Mouse (Mus musculus): ENCODE measurements around the gene Gm8922. TPM values are rescaled to one million over a fixed set of nuclear protein-coding genes. Genes with fewer than 3 reads are reported as not detected.
"Not testable (repeated sequence)": the region's sequence is repeated elsewhere in the genome, so short reads cannot be mapped to it uniquely, and the experiment has no call there.

Gm8922 gene
- polyA plus RNA-seq (2014; fragmentation: Nextera tagmentation; extraction: Ambion mirVana) = not detected in 2 replicates

DNA sequence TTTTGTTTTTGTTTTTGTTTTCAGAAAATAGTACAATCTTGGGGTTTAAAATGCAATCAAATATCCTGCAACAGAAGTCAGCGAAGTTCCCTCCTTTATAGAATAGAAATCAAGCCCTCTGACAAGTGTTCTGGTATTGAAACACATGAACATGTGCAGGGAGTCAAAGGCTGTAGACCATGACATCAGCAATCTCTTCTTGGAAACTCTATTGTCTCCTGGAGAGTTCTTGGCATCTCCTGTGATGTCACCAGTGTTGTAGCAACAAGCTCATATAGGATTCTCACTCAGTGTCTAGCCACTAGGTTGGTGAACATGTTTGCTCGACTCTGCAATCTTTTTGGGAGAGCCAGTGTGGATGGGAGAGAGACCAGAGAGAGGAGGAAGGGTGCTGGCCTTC lies at the start of gene Gm8922:
TSS of gene Gm8922 (plus strand) at position 301 of the 400 bp plus-strand sequence.
- H3K27ac ChIP-seq (replicated peaks; ENCODE audit: low read depth, low read length); H3K9ac ChIP-seq (ENCODE audit: low read depth, low read length); H3K4me1 ChIP-seq (ENCODE audit: control insufficient read depth, insufficient read depth, low read length); ATAC-seq (ENCODE audit: low read depth); H3K4me3 ChIP-seq (ENCODE audit: low read depth, low read length); H3K27me3 ChIP-seq (replicated peaks; ENCODE audit: control insufficient read depth, insufficient read depth, low read length); H3K36me3 ChIP-seq (ENCODE audit: control insufficient read depth, insufficient read depth, low read length); DNase-seq (ENCODE audit: low spot score); H3K4me2 ChIP-seq (ENCODE audit: low read depth, low read length); H3K9me3 ChIP-seq (ENCODE audit: control insufficient read depth, low read length): not testable (repeated sequence)
- no CpG with 5 or more reads among the region's 2 CpGs for WGBS

Other genes starting within 250 kb of the Gm8922 start
- gene Gm8906, start 179.3 kb upstream of the Gm8922 start, polyA plus RNA-seq (2014; fragmentation: Nextera tagmentation; extraction: Ambion mirVana) = 0.40 TPM in 1 of 2 replicates, not detected in the other
- gene Gm6460, start 87.0 kb upstream of the Gm8922 start, polyA plus RNA-seq (2014; fragmentation: Nextera tagmentation; extraction: Ambion mirVana) = not detected in 2 replicates
- gene Gm8926, start 88.6 kb downstream of the Gm8922 start, polyA plus RNA-seq (2014; fragmentation: Nextera tagmentation; extraction: Ambion mirVana) = not detected in 2 replicates
- 0.18 TPM in 1 of 2 replicates, not detected in the other for gene Gm6465, start 163.6 kb downstream of the Gm8922 start, polyA plus RNA-seq (2014; fragmentation: Nextera tagmentation; extraction: Ambion mirVana)
- not detected in 2 replicates for gene 4933402N22Rik, start 236.1 kb downstream of the Gm8922 start, polyA plus RNA-seq (2014; fragmentation: Nextera tagmentation; extraction: Ambion mirVana)